Mouse (Mus musculus): ENCODE results near the gene Arfip1. TPM values are rescaled to one million over a fixed set of nuclear protein-coding genes. Genes with fewer than 3 reads are reported as not detected.

Arfip1 gene
- total and polyA plus RNA-seq, 2 experiments from 2014 or later = 10.9 to 42.1 TPM

DNA sequence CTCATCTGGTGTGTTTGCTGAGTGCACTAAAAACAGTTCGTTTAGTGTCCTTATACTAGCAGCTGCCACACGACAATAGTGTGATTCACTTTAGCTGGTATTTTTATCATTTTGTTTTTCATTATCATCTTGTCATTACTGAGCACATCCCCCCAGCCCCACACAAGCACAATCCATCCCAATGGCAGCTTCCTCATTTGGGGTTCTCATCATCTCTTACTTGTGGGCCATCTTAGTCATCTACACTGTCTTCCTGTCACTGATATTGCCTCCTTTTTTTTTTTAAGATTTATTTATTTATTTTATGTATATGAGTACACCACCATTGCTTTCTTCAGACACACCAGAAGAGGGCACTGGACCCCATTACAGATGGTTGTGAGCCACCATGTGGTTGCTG, 36.2 kb upstream of the Arfip1 start:
- Histone ChIP-seq H3K27ac (ENCODE audit: low read depth) (no peak overlapping the region), H3K4me2 (ENCODE audit: low read depth, low read length) (no peak overlapping the region), H3K36me3 (replicated peaks; ENCODE audit: control insufficient read depth, insufficient read depth, low read length) (no peaks in the 10 kb centered on the region), H3K4me3 (ENCODE audit: low read depth, low read length) (no peak overlapping the region), H3K27me3 (ENCODE audit: control insufficient read depth, insufficient read depth, low read length) (no peaks in the 10 kb centered on the region), H3K9me3 (replicated peaks; ENCODE audit: control insufficient read depth, low read length) (no peaks in the 10 kb centered on the region), H3K4me1 (ENCODE audit: control insufficient read depth, insufficient read depth) (no peaks in the 10 kb centered on the region), H3K9ac (replicated peaks; ENCODE audit: low read depth, low read length) (no peak overlapping the region)
- no peak for DNase-seq (ENCODE audit: low spot score)
- TF ChIP-seq CTCF (IDR thresholded peaks at IDR 0.05; ENCODE audit: low read depth) (no peak), EP300 (IDR thresholded peaks at IDR 0.05; ENCODE audit: low read depth) (no peak)
- ATAC-seq (ENCODE audit: insufficient read depth, low read depth) = no peak
- WGBS = 93% methylated on average over 2 of the region's 2 CpGs

DNA sequence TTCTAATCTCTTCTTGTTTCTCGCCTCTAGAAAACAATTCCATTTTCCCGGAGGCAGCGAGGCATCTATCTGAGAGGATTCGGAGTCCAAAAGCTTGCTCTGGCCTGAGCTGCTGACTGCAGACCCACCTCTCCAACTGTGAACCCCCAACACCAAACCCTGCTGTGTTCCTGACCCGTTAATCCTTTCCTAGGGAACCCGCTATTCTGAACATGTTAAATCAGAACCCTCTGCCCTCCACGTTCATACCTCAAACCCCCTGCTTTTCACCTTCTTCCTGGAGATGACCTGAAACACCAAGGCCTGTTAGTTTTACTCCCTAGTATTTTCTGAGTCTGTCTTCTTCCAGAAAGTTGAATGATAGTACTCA, 33.4 kb upstream of the Arfip1 start:
- 46% methylated on average over 7 of the region's 7 CpGs for WGBS
- H3K9ac ChIP-seq (replicated peaks; ENCODE audit: low read depth, low read length) = no peak overlapping the region
- TF ChIP-seq EP300 (IDR thresholded peaks at IDR 0.05; ENCODE audit: low read depth) (no peak), CTCF (IDR thresholded peaks at IDR 0.05; ENCODE audit: low read depth) (no peak)
- H3K4me1 ChIP-seq (ENCODE audit: control insufficient read depth, insufficient read depth) = no peaks in the 10 kb centered on the region
- H3K27ac ChIP-seq (ENCODE audit: low read depth) = no peak overlapping the region
- H3K9me3 ChIP-seq (replicated peaks; ENCODE audit: control insufficient read depth, low read length) = no peaks in the 10 kb centered on the region
- no peak overlapping the region for H3K4me2 ChIP-seq (ENCODE audit: low read depth, low read length)
- DNase-seq (ENCODE audit: low spot score) (peak; percentile 3), ATAC-seq (ENCODE audit: insufficient read depth, low read depth) (no peak)
- H3K36me3 ChIP-seq (replicated peaks; ENCODE audit: control insufficient read depth, insufficient read depth, low read length) = no peaks in the 10 kb centered on the region
- H3K27me3 ChIP-seq (ENCODE audit: control insufficient read depth, insufficient read depth, low read length) = no peaks in the 10 kb centered on the region
- no peak overlapping the region for H3K4me3 ChIP-seq (ENCODE audit: low read depth, low read length)

DNA sequence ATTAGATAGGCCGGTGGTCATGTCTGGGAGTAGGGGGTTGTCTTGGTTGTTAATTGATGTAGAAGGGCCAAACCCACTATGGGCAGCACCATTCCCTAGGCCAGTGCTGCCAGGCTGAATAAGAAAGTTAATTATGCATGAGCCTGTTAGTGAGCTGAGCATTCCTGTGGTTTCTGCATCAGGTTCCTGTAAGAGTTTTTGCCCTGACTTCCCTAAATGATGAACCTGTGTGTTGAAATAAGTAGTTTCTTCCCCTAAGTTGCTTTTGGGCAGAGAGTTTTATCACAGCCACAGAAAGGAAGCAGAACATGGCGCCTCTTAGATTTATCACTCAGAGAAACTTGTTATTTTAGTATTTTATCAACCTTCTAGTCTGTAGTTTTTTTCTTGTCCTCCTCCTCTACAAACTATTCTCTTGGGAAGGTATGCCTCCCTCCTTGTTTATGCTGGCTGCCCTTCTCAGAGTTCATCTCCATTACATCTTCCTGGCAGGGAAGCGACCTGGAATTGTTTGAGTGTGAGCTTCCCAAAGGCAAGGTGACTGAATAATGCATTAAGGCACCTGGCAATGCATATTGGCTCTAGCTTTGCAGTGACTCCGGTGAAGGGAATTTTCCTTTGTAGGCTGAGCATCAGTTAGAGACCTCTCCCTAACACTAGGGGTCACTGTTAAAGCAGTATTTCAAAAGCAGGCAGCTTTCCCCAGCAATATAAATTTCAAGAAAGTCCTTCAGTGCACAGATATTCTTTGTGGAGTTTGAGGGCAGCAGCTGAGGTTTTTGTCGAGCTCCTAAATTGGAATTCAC, 32.8 kb upstream of the Arfip1 start:
- peak; percentile 80 for DNase-seq (ENCODE audit: low spot score)

DNA sequence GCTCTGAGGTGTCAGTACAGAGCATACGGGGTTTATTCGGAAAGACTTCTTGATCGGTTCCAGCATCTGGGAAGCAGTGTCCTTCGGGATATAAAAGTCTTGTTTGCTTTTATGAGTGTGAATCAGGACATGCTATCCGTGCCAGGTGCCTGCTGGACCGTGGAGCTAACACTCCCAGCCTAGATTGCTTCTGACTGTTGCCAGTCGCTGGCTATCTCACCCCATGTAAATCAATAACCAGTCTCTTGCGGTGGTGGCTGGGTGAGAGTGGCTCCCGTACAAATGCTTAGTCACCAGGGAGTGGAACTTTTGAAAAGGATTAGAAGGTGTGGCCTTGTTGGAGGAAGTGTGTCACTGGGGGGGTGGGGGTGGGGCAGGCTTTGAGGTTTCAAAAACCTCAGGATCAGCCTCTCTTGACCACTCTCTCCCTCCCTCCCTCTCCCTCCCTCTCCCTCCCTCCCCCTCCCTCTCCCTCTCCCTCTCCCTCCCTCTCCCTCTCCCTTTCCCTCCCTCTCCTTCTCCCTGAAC, 27.8 kb upstream of the Arfip1 start:
- TF ChIP-seq EP300 (IDR thresholded peaks at IDR 0.05; ENCODE audit: low read depth) = no peak
- TF ChIP-seq CTCF (IDR thresholded peaks at IDR 0.05; ENCODE audit: low read depth) = no peak
- H3K27ac ChIP-seq (ENCODE audit: low read depth) = no peak overlapping the region
- ATAC-seq (ENCODE audit: insufficient read depth, low read depth) (no peak), DNase-seq (ENCODE audit: low spot score) (peak; percentile 1)
- no peak overlapping the region for H3K4me3 ChIP-seq (ENCODE audit: low read depth, low read length)
- WGBS = 73% methylated on average over 9 of the region's 9 CpGs
- H3K27me3 ChIP-seq (ENCODE audit: control insufficient read depth, insufficient read depth, low read length) = no peaks in the 10 kb centered on the region
- H3K4me2 ChIP-seq (ENCODE audit: low read depth, low read length) = no peak overlapping the region
- H3K36me3 ChIP-seq (replicated peaks; ENCODE audit: control insufficient read depth, insufficient read depth, low read length) = no peaks in the 10 kb centered on the region
- H3K4me1 ChIP-seq (ENCODE audit: control insufficient read depth, insufficient read depth) = no peaks in the 10 kb centered on the region
- no peak overlapping the region for H3K9ac ChIP-seq (replicated peaks; ENCODE audit: low read depth, low read length)
- peaks cover 9% of the 10 kb centered on the region; the same call in 1 of the 2 replicates for H3K9me3 ChIP-seq (replicated peaks; ENCODE audit: control insufficient read depth, low read length)

More for the DNA sequence above, 32.8 kb upstream of the Arfip1 start:
- Histone ChIP-seq H3K27me3 (ENCODE audit: control insufficient read depth, insufficient read depth, low read length) (no peaks in the 10 kb centered on the region), H3K4me3 (ENCODE audit: low read depth, low read length) (no peak overlapping the region), H3K4me1 (ENCODE audit: control insufficient read depth, insufficient read depth) (no peaks in the 10 kb centered on the region), H3K9me3 (replicated peaks; ENCODE audit: control insufficient read depth, low read length) (no peaks in the 10 kb centered on the region), H3K9ac (replicated peaks; ENCODE audit: low read depth, low read length) (no peak overlapping the region), H3K4me2 (ENCODE audit: low read depth, low read length) (no peak overlapping the region), H3K36me3 (replicated peaks; ENCODE audit: control insufficient read depth, insufficient read depth, low read length) (no peaks in the 10 kb centered on the region), H3K27ac (ENCODE audit: low read depth) (no peak overlapping the region)
- TF ChIP-seq CTCF (IDR thresholded peaks at IDR 0.05; ENCODE audit: low read depth) (peak; percentile 68), EP300 (IDR thresholded peaks at IDR 0.05; ENCODE audit: low read depth) (no peak)
- 14% methylated on average over 5 of the region's 5 CpGs for WGBS
- peak; percentile 30; the same call in 1 of the 2 replicates for ATAC-seq (ENCODE audit: insufficient read depth, low read depth)

DNA sequence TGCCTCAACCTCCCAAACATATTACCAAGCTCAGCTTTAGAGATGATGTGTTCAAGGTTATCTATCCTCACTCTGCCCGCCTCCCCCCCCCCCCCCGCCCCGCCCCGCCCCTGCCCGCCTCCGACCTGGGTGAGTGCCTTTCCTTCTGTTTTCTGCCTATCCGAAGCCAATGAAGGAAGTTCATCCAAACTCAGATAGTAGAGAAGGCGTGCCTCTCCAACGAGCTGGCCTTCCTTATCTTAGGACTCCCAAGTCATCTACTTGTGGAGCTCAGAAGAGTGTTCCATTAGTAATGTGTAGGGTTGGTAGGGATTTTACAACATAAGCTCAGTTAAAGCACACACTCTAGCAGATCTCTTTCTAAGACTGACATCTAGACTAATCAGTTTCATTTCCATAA, 20.8 kb upstream of the Arfip1 start:
- DNase-seq (ENCODE audit: low spot score) (no peak), ATAC-seq (ENCODE audit: insufficient read depth, low read depth) (no peak)
- peaks cover 11% of the 10 kb centered on the region; the same call in 1 of the 2 replicates for H3K9me3 ChIP-seq (replicated peaks; ENCODE audit: control insufficient read depth, low read length)
- no peak overlapping the region for H3K27ac ChIP-seq (ENCODE audit: low read depth)
- no peak overlapping the region for H3K9ac ChIP-seq (replicated peaks; ENCODE audit: low read depth, low read length)
- H3K4me3 ChIP-seq (ENCODE audit: low read depth, low read length) = no peak overlapping the region
- H3K4me2 ChIP-seq (ENCODE audit: low read depth, low read length) = no peak overlapping the region
- 46% methylated on average over 8 of the region's 9 CpGs for WGBS
- no peaks in the 10 kb centered on the region for H3K27me3 ChIP-seq (ENCODE audit: control insufficient read depth, insufficient read depth, low read length)
- no peaks in the 10 kb centered on the region for H3K4me1 ChIP-seq (ENCODE audit: control insufficient read depth, insufficient read depth)
- TF ChIP-seq CTCF (IDR thresholded peaks at IDR 0.05; ENCODE audit: low read depth) = no peak
- H3K36me3 ChIP-seq (replicated peaks; ENCODE audit: control insufficient read depth, insufficient read depth, low read length) = no peaks in the 10 kb centered on the region
